Mouse (Mus musculus) cerebellum, adult 8-10 months (tissue): ENCODE measurements at regions not wholly inside any gene's neighbourhood (a gene's known extent, or its start where the extent isn't known, plus 50 kb on each side); places are given as distances from the start of the nearest gene placed in this dataset.

Experiments
- DNase-seq: peaks from one replicate; pipeline ENCODE4 v3.0.0; 2022

DNA sequence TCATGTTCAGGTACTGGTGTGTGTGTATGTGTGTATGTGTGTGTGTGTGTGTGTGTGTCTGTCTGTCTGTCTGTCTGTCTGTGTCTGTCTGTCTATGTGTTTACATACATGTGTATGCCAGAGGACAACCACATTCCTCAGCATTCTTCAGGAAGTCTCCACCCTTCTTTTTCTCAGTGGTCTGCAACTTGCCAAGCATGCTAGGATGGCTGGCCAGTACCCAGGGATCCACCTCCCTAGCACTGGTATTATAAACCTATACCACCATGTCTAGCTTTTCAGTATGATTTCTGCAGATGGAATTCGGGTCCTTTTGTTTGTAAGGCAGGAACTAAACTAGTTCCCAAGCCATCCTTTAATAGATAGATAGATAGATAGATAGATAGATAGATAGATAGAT is 2751.1 kb upstream of the 5930422O12Rik start:
- DNase-seq, result no peak

DNA sequence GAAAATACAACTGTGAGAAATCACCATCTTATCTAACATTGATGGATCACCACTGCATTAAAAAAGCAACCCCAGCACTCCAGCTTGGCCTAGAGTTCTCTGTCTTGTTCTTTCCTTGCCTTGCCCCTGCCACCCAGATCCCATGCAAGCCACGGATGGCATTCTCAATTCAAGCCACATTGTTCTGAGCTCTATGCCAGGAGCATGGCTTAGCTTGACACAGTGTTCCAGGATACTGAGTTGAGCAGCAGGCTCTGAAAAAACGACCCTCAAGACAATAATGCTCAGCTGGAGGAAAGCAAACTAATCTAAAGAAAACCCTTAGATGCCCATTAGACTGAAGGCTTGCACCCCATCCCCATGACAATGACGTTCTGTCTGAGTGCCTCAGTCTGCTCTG is 2746.3 kb upstream of the 5930422O12Rik start:
- DNase-seq, result no peak

DNA sequence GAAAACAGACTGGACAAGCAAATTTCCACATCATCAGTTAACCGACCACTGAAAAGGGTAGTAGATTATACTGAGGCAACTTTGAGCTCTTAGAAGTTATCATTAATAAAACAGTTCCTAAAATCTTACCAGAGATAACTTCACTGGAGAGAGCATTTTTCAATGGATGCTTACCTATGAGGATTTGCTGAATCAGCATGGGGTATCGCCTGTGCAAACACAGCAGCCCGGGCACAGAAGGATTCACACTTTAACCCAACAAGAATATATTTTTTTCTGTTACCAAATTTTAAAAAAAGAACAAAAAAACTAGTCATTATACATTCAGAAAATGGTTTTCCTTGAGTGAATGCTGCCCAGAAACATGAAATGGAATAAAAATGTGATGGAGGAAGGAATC is 2742.0 kb upstream of the 5930422O12Rik start:
- no peak for DNase-seq

DNA sequence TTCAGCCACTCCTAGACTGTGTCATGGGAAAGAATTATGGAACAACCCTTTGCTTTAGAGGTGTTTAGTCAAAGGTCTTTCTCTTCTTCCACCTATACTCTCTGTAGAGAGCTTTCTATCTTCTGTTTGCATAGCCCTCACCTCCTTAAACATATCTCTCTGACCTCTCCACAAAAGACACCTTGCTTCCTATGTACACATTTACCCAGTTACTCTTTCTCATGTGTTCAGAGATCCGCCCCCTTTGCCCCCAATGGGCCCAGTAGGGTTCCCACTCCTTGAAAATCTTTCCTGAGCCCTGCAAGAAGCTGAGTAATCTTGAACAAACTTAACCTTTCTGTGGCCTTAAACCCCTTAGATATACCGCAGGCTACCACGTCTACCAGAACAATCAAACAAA is 2734.4 kb upstream of the 5930422O12Rik start:
- DNase-seq, result no peak

DNA sequence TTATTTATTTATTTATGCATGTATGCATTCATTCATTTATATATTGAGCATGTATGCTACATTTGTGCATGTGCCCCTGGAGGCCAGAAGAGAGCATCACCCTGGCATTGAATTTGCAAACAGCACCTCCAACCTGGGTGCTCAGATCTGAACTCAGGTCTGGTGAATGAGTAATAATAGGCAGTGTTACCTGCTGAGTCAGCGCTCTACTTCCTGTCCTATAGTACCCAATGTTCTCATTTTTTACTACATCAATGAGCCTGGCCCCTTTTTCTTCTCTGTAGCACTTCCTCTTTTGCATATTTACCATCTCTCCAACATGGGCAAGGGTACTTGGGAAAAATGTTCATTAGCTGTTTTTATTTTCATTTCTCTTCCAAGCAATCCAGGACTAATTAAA is 2711.9 kb upstream of the 5930422O12Rik start:
- DNase-seq, result no peak

DNA sequence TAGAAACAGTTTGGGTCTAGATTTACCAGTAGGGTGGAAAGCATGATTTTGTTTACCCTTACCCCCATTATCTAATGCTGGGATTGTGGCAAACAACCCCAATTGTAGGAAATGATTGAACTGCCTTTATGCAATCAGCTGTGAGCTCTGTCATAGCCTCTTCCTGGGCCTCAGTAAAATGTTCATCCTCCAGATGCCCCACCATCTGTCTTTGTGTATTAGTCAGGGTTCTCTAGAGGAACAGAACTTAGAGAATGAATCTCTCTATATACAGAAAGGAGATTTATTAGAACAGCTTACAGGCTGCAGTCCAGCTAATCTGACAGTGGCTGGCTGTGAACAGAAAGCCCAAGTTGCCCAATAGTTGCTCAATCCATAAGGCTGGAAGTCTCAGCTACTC is 2698.1 kb upstream of the 5930422O12Rik start:
- DNase-seq, result no peak

DNA sequence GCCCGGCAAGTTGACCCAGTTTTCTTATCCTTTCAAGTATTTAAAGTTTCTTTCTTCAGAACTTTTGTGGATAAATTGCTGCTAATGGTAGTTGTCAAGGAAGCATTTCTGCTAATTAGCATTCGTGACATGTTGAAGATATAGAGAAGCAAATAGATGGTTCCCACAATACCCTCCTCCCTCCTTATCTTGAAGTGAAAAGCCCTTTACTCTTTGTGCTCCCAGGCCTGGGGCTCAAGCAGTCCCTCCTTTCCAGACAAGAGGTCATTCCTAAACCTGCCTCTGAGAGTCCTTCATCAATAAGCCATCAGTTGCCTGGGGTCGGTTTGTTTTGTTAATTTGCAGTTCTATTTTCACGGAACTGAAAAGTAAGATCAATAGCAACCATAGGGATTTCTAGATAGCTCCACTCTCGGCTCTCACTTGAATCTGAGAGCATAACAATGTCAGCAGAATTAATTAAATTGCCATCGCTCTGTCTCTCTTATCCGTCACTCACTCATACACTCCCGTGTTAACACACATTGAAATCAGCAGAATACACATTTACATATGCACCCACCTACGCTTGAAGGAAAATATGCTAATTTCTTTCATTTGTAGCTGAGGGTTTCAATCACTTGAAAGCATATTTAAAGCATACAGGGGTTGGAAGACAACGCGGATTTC is 2695.8 kb upstream of the 5930422O12Rik start:
- DNase-seq, result no peak

DNA sequence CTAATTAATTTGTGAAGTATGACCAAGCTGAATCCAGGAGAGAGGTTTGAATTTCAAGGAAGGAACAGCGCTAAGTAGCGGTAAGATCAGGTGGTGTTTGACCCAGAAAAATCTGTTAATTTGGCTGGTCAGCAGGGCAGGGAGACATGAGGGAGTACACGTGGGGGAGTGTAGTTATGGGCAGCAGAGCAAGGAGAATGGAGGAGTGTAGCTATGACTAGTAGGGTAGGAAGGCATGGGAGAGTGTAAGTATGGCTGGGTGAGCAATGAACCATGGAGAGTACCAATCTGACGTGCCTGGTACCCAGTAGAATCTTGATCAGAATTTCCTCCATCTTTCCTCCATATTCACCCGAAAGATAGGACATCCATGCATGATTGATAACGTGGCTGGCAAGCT is 2695.1 kb upstream of the 5930422O12Rik start:
- DNase-seq, result no peak

DNA sequence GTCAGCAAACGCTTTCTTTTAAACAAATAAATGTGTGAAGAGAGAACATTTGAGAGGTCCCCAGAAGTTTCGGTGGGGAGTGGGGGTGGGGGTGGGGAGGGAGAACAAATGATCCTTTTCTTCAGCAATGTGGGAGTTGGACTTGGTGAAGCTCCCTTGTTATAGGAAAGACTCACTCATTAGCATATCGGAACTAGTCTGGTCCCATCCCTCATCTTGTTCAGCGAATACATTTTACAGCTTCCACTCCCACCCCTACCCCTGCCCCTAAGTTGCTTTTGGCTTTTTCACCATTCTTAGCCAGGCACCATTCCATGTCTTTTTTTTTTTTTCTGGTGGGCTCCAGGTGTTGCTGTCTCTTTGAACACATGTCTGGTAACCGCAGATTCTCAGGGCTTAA is 2693.2 kb upstream of the 5930422O12Rik start:
- DNase-seq, result no peak

DNA sequence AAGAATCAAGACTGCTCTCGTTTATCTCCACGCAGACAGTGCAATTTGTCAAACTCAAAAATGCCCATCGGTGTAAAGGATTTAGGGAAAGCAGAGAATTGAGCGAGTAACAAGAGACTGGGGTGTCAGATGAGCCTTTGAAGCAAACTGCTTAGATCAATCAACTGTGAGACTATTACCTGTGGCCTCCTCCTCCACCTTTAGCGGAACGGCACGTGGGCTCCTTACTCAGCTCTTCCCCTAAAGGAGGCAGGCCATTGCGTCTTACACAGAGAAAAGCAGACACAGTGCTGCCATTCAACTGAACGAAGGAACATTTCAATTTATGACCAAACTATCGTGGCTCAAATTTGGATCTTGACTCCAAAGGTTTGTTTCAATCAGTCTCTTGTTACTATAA is 2692.8 kb upstream of the 5930422O12Rik start:
- no peak for DNase-seq

DNA sequence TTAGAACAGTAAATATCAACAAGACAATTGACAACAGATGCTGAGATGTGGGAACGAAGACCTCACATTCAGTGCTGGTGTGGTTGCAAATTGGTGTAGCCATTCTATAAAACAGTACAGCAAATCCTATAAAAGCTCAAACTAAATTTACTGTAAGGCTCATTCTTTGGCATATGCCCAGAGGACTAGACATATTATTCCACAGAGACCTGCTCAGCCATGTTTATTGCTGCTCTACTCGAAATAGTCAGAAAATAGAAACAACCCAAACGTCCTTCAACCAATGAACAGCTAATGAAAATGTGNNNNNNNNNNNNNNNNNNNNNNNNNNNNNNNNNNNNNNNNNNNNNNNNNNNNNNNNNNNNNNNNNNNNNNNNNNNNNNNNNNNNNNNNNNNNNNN is 2681.6 kb upstream of the 5930422O12Rik start:
- no peak for DNase-seq
